Mouse (Mus musculus) CH12.LX (cell line): ENCODE results near the gene Zfp36l1.

Experiments
- CHD2 ChIP-seq: IDR thresholded peaks from 2 replicates; pipeline ENCODE4 v1.6.1; 2011; ENCODE audit warnings: low read length, improper control_type of control experiment
- CTCF ChIP-seq, 2 experiments: IDR thresholded peaks in 1 of 2; conservative IDR thresholded peaks in 1 of 2; 2 replicates each; pipeline ENCODE4 v1.5.1; 2011 to 2012; ENCODE audit warnings: low read depth in 2 of 2, low read length in 2 of 2, improper control_type of control experiment in 1 of 2, inconsistent platforms in 1 of 2, mild to moderate bottlenecking in 1 of 2, moderate library complexity in 1 of 2
- POLR2A ChIP-seq: IDR thresholded peaks from 2 replicates; pipeline ENCODE4 v1.6.1; 2011; ENCODE audit warnings: low read depth, mild to moderate bottlenecking, improper control_type of control experiment, low read length
- POLR2AphosphoS2 ChIP-seq: IDR thresholded peaks from 2 replicates; pipeline ENCODE4 v1.6.1; 2011; ENCODE audit warnings: low read depth, low read length, improper control_type of control experiment
- TBP ChIP-seq: conservative IDR thresholded peaks from 2 replicates; pipeline ENCODE4 v1.6.1; 2011; ENCODE audit warnings: low read depth, low read length, improper control_type of control experiment
- USF1 ChIP-seq: IDR thresholded peaks from 2 replicates; pipeline ENCODE4 v1.6.1; 2014; ENCODE audit warnings: low read depth, mild to moderate bottlenecking, inconsistent platforms, low read length, improper control_type of control experiment
- ZC3H11A ChIP-seq: IDR thresholded peaks from 2 replicates; pipeline ENCODE4 v1.6.1; 2012; ENCODE audit warnings: low read depth, mild to moderate bottlenecking, inconsistent platforms, low read length, improper control_type of control experiment
- ZKSCAN1 ChIP-seq: IDR thresholded peaks from 2 replicates; pipeline ENCODE4 v1.6.1; 2012; ENCODE audit warnings: low read depth, inconsistent platforms, low read length, improper control_type of control experiment, borderline replicate concordance

- TF ChIP-seq POLR2A (peak; percentile 100), USF1 (no peak), TBP (peak; percentile 96), POLR2AphosphoS2 (no peak), ZC3H11A (no peak), CTCF (conservative IDR thresholded peaks at IDR 0.05 in 1 of 2, IDR thresholded peaks at IDR 0.05 in 1 of 2; ENCODE audit: low read depth in 2 of 2, low read length in 2 of 2) (no peak), ZKSCAN1 (no peak), CHD2 (no peak)
These were observed at the start of gene Zfp36l1 for GRCm38 (mm10) chr12:80112852-80113551.
